Mouse (Mus musculus) lung, adult 2 months (tissue): ENCODE data around the gene Fam189a2.

ENCODE experiments used
- CTCF ChIP-seq: fragments of 200-500 bp; IDR thresholded peaks from 2 replicates; pipeline ENCODE4 v1.5.1; 2011; ENCODE audit warnings: mild to moderate bottlenecking, low read length, control low read depth; ENCODE audit not compliant: insufficient read depth
- POLR2A ChIP-seq: fragments of 200-500 bp; IDR thresholded peaks from 2 replicates; pipeline ENCODE4 v1.6.1; 2011; ENCODE audit warnings: low read depth, mild to moderate bottlenecking, control low read depth, low read length, borderline replicate concordance; ENCODE audit errors: extremely low read depth

DNA sequence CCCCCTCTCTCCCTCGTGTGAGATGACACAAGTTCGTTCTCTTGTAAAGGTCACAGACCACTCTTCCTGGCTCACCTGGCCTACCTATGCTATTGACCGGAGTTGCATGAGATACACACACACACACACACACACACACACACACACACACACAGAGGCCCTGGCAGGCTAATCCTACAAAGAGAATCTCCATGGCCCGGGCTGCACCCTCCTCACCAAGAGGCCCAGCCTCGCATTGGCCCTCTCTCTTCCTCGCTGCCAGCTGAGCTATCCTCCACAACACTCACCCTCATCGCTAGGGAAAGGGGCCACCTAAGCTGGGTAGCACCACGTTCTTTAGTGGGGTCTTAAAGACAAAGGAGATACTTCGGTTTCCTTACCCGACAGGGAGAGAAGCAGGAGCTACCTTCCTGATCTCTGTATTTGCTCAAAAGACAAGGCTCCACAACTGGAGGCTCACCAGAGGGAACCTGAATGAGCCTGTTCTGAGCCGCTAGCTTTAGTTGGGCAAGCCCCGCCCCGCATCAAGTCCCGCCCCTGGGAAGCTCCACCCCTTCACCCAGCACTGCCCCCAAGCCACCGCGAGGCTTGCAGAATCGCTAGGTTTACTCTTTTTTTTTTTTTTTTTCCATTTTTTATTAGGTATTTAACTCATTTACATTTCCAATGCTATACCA lies 74.4 kb downstream of the Fam189a2 start:
- TF ChIP-seq CTCF (no peak), POLR2A (no peak)
